Mouse (Mus musculus) heart, postnatal 4 days (tissue): ENCODE measurements around the gene Cmtm6. TPM values are rescaled to one million over a fixed set of nuclear protein-coding genes. Genes with fewer than 3 reads are reported as not detected.

Experiments used
- DNase-seq: peaks from one replicate; pipeline ENCODE4 v3.0.0; 2021
- total RNA-seq, 2 experiments: library from RNA; stranded (reverse); gene quantifications; 2 replicates each; pipeline ENCODE4 v1.2.3; 2021

Gene Cmtm6
- total RNA-seq, 2 experiments from 2014 or later, result 32.5 to 33.6 TPM

DNA sequence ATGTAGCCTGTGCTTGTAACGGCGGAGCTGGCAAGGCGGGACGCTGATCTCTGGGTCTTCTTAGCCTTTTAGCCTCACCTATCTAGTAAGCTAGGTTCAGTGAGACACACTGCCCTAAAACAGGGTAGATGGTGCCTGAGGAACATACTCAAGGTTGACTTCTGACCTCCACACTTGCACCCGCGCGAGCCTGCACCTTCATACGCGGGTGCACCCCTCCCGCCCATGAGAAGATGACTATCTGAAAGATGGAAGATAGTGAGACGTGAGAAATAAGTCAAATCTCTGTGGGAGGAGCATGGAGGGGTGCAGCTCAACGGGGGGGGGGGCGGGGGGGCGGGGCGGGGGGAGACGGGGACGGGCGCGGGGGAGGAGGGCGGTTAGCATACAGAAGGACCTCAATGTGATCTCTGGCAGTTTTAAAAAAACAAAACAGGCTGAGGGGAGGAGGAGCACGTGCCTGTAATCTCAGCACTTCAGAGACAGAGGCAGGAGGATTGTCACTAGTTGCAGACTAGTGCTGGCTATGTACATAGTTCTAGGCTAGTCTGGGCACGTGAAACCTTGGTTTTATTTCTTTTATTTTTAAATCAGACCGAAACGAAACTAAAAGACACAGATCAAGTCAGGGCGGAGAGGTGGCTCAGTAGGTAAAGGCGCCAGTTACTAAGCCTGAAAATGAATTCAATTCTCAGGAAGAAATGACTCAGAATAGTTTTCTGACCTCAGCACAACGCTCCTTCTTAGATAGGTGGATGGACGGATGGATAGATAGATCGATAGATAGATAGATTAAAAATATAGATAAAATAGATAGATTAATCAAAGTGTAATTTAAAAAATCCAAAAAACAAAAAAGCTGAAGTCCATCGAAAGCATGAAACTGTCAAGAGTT lies 758 bp upstream of the Cmtm6 start:
- DNase-seq, result no peak

DNA sequence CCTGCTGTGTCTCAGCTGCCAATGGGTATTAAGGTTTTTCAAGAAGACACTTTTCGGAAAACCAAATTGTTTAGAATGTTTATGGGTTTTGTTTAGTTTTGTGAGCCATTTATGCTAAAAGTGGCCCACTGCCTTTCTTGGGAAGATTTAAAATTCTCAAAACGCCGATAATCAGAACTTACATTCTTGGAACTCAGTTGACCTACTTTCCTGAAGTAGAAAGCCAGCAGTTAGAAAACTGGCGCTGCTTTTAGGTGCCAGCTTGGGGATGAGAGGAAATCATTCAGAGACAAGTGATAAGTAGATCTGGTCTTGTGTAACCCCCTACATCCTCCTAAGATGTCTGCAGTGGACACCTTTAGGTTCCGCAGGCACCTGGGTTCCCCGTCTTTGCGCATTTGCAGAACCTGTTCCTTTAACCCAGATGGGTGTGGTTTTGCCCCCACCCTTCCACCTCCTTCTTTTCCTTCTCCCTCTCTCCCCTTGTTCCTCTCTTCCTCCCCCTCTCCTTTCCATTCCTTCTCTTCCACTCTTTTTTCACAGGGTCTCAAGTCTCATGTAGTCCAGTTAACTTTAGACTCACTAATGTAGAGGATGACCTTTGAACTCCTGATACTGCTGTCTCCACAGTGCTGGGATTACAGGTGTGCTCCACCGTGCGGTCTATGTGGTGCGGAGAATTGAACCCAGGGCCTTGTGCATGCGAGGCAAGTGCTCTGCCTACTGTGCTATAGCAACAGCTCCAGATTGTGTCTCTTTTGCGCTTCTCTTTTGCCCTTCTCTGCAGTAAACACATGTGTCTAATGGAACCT lies 1.2 kb downstream of the Cmtm6 start:
- no peak for DNase-seq

DNA sequence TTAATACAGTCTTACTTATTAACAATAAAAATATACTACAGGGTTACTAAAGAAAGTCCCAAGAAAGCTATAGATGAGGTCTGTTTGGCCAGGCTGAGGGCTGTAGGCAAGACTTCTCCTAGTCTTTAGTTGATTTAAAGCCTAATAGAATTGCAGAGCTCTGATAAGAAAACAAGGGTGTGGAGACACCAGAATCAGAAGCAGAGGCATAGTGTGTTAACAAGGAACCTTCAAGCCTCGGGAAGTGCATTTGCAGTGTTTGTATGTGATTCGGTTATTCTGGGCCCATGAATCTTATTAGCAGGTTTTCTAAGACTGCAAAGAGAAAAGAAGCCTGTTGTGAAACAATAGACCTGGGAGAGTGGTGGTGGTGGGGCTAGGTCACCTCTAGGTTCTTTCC lies 2.3 kb downstream of the Cmtm6 start:
- no peak for DNase-seq

DNA sequence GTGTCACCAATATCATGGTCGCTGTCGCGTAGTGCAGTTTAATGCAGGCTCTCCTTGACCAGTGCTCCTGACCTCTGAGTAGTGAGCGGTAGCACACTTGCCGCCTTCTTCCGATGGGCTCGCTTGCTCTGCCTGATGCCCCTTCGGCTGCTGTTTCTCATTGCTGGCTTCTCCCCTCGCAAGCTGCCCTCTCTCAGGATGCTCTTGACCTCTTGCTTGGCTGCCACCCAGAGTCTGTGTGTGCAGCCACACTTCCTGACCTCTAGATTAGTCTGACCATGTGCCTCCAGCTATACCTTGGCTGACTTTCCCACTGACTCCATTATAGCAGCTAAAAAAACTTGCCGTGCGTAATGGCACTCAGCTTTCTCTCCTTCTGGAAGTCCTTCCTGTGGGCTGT lies 5.5 kb downstream of the Cmtm6 start:
- peak; percentile 56 for DNase-seq

DNA sequence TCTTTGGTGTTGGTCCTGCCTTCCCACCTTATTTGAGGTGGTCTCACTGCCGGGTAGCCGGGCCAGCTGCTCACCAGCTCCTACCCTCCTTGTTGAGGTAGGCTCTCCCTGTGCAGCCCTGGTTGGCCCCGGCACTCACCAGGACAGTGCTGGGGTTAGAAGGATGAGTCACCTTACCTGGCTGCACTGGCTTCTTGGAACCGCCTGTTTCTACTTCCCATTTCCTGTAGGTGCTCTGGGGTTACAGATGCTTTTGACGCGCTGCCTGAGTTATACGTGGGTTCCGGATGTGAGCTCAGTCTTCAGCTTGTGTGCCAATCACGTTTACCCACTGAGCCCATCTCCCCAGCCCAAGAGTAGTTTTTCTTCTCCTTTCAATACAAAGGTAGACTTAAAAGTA lies 9.4 kb downstream of the Cmtm6 start:
- no peak for DNase-seq

DNA sequence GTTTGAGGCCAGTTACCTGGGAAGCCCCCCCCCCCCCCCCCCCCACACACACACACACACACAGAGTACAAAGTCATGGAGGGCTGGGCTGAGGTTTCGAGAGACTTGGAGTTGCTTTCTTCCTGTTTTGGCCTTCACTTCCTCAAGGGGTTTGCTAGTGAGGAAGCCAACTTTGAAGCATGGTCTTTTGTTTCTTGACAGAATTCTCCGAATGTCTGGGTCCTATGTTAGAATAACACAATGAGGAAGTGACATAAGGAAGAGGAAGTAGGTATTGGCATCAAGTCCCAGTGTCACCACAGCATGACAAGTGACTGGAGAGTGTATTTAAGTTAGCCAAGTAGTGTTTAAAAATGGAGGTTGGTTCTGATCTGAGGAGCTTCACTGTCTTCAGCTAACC lies 11.8 kb downstream of the Cmtm6 start:
- no peak for DNase-seq

GRCm38 (mm10) chr9:114745163-114745562 lies 14.2 kb downstream of the Cmtm6 start:
- no peak for DNase-seq

DNA sequence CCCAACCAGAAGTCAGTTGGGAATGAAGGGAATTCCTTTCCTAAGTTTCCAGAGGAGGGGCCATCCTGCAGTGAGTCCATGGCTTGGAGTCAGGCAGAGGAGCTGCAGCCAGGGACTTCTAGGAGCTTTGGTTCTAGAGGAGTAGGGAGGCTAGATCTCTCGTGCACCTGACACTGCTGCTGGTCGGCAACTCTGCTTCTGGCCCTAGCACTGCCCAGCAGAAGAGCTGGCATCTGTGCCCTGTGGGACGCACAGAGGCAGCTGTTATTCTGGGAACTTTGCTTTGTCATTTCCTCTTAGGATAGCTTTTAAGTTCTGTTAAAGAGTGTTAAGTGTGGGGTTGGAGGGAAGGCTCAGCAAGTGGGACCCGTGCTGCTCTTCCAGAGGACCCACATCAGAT lies 14.7 kb downstream of the Cmtm6 start:
- DNase-seq, result no peak

GRCm38 (mm10) chr9:114747012-114747411 lies 16.1 kb downstream of the Cmtm6 start:
- no peak for DNase-seq

DNA sequence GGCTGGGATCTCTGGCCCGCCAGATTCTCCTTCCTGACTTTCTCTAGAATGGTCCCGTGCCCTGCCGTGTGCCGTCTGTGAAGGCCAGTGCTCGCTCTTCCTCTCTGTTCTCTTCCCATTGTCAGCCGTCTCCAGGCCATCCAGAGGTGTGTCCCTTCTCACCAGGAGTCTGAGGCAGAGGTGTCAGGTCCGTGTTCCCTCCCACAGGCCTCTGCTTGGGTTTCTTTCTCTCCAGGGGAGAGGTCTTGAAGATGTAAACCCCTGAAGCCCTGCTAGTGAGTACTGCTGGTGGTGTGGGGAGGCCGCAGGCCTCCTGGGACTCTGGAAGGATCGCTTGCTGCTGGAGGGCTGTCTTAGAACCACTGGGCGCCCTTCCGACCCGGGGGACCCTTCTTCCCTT lies 16.6 kb downstream of the Cmtm6 start:
- DNase-seq, result no peak

DNA sequence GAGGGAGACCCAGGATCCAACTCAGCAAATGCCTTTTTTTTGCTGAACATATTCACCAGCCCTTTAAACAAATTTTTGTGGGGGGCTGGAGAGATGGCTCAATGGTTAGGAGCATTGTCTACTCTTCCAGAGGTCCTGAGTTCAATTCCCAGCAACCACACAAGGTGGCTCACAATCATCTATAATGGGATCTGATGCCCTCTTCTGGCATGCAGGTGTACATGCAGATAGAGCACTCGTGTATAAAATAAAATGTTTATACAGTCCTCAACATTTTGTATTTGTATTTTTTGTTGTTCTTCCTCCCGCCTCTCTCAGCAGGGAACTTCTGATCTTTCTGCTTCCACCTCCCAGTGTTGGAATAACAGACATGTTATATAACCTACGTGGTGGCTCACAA lies 20.7 kb downstream of the Cmtm6 start:
- DNase-seq, result no peak

GRCm38 (mm10) chr9:114752311-114752710 lies 21.4 kb downstream of the Cmtm6 start:
- no peak for DNase-seq

GRCm38 (mm10) chr9:114752863-114753484 lies 22.1 kb downstream of the Cmtm6 start:
- DNase-seq, result peak; percentile 97

GRCm38 (mm10) chr9:114758272-114758671 lies 27.4 kb downstream of the Cmtm6 start:
- no peak for DNase-seq

- DNase-seq, result no peak
Observed at GRCm38 (mm10) chr9:114758801-114759200, 27.9 kb downstream of the Cmtm6 start.

DNA sequence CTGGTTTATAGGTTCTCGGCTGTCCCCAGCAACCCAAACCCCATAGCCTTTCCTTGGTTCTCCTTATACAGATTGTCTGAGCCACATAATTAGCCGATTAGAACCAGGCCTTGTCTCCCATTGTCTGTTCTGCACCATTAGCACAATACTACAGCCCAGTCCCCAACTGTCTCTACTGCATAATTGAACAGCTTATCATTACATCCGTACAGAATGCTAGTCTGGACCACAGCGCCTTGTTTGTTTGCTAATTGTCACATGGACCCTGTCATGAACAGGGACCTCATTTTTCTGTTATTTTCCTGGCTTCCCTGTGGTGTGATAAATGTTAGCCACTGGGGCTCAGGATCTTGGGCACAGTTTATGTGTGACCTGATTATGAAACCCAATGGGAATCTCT lies 29.0 kb downstream of the Cmtm6 start:
- no peak for DNase-seq

- DNase-seq, result no peak
Observed at GRCm38 (mm10) chr9:114760353-114760752, 29.4 kb downstream of the Cmtm6 start.

DNA sequence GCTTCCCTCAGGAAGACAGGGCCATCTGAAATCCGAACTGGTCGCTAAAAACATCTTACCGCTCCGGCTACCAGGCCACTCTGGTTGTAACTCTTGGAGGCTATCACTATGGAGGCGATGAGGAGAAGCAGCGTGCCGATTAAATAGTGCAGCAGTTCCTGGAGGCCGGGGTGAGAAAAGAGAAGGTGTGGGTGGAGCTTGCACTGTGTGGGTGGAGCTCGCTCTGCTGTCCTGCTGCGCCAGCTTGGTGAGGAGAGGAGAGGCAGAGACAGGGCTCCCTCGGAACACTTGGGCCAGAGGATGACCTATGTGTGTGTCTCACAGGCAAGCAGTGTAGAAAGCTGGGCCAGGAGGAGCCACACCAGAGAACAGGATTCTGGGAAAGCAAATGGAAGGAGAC lies 30.9 kb downstream of the Cmtm6 start:
- DNase-seq, result no peak

DNA sequence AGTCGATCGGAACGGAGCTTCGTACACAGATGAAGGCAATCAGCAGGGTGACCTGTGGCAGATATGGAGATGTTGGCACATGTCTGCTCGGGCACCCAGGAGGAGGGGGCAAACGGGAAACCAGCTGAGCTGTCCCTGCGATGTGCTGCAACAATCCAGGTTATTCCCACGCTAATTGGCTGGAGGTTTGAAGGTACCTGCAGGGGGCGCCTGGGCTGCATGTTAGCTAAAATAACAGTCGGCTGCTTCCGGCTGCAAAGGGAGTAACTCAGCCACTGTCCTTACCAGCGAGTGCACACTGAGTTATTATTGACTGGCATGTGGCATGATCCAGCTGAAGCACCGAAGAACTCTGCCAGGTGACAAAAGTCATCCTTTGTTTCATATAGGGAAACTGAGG lies 32.4 kb downstream of the Cmtm6 start:
- DNase-seq, result peak; percentile 50

DNA sequence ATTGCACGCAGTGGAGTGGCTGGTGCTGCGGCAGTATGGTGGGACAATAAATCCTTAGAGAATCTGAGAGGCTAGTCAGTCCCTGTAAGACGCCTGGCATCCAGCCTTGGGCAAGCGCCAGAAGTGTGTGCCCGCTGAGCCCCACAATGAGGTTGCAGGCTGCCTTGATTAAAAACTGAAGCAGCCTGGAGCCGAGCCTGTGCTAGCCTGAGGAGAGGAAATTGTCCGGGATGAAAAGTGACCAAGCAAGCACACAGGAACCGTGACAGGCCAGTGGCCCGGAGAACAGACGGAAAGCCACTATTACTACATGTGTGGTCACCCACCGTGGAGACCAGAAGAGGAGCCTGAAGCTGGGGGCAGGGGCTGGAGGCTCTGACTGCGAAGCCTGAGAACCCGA lies 36.1 kb downstream of the Cmtm6 start:
- peak; percentile 21 for DNase-seq

DNA sequence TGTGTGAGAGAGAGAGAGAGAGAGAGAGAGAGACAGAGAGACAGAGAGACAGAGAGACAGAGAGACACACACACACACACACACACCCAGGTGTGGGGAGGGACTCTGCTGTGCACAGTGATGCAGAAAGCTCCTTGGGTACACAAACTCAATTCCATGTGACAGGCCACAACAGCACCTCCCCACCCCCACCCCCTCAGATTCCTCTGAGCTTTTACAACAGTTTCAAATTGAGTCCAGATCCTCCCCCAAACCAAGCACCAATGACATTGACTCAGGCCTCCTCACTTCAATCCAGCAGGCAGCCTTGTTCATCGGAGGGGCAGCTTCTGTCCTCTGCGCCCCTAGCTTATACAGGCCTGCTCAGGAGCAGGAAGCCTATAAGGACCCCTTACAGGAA lies 36.6 kb downstream of the Cmtm6 start:
- DNase-seq, result no peak

DNA sequence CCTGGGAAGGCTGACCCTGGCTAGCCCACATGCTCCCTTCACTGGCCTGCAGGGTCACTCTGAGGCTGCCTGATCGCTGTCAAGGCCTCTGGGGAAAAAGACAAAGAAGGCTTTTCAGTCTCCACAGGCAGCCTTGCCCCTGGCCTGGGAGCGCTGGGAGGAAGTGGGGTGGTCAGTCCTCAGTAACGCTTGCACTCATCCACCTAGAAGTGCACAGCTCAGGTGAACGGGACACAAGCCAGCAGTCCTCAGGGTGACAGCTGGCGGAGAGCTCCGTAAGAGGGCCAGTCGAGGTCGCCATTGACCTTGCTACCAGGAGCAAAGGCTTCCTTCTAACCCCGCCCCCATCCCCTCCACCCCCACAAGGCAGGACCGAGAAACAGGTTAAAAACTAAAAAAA lies 37.1 kb downstream of the Cmtm6 start:
- peak; percentile 49 for DNase-seq

- DNase-seq, result no peak
Observed at GRCm38 (mm10) chr9:114770224-114770623, 39.3 kb downstream of the Cmtm6 start.
